Mouse (Mus musculus): Measurements from ENCODE around the gene Slc38a10. TPM values are rescaled to one million over a fixed set of nuclear protein-coding genes. Genes with fewer than 3 reads are reported as not detected.

The Slc38a10 gene
- polyA plus RNA-seq, 1 experiment from 2014 or later: 83.9 TPM

DNA sequence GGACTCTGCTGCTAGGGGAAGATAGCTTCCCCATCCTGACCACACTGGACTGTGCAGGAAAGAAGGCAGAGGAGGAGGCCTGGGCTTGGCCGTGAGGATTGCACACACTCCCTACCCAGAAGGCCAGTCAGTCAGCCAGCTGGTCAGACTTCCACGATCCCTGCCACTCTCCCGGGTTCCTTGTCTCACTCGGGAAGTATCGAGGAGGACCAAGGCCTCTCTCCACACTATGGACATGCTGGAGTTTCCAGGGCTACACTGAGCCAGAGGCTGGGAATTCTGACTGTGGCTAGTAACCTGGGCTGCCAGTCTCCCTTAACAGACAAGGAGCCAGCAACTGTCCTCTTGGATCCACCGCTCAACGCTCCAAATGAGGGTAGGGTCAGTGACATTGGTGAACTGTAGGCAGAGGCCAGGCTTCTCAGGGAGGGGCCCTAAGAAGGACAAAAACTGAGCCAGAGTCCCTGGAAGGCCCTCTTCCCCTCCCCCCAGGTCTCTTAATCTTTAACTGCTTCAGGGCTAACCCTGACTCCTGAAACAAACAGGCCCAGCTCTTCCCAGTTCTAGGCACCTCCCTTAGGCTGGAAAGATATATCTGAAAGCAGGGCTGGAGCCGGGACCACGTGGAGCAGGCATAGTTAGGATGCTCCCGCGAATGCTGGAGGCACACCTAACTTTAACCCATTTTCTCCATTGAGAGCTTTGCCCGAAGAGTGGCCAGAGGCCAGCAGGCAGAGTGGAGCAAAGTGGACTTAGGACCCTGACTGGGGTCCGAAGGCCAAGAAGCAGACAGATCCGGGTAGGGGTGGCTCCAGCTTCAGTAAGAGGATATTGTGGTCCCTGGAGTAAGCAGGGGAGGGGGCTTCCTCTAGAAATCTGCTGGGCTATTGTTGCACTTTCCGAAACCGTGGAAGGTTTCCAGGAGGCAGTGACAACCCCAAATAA lies 33.5 kb upstream of the Slc38a10 start:
- DNase-seq: peak; percentile 72
- Histone ChIP-seq H3K9ac (peak overlapping the region; percentile 98), H3K4me3 (ENCODE audit: low read depth, low read length) (peak overlapping the region; percentile 92), H3K9me3 (ENCODE audit: low read depth, low read length) (no peaks in the 10 kb centered on the region), H3K36me3 (ENCODE audit: insufficient read depth) (peaks cover 30% of the 10 kb centered on the region; the same call in 1 of the 2 replicates), H3K27ac (ENCODE audit: low read depth) (peak overlapping the region; percentile 94), H3K27me3 (ENCODE audit: insufficient read depth, low read length) (no peaks in the 10 kb centered on the region), H3K4me1 (ENCODE audit: insufficient read depth) (peaks cover 24% of the 10 kb centered on the region), H3K4me2 (peak overlapping the region; percentile 99)
- WGBS: 14% methylated on average over 16 of the region's 16 CpGs
- TF ChIP-seq CTCF (IDR thresholded peaks at IDR 0.05; ENCODE audit: low read depth): no peak
- ATAC-seq (ENCODE audit: insufficient read depth): peak; percentile 21; the same call in 1 of the 2 replicates

DNA sequence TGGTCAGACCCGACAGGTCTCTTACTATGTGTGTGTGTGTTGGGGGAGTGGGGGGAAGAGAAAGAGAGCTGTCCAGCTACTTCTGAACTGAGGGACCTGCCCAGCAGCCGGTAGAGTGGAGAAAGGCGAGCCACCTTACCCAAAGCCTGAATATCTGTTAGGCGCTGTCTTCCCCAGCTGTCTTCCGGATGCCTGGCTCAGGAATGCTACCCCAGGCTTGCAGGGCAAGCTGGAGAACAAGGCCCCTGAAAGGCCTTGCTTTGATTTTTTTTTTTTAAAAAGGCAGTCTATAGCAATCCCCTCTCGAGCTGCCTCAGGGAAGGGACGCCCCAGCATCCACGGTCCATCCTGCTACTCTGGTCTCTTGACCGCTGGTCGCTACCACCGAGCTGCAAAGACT lies 32.6 kb upstream of the Slc38a10 start:
- peak overlapping the region; percentile 99 for H3K4me2 ChIP-seq
- no peaks in the 10 kb centered on the region for H3K27me3 ChIP-seq (ENCODE audit: insufficient read depth, low read length)
- peaks cover 30% of the 10 kb centered on the region; the same call in 1 of the 2 replicates for H3K36me3 ChIP-seq (ENCODE audit: insufficient read depth)
- H3K9ac ChIP-seq: peak overlapping the region; percentile 98
- peaks cover 24% of the 10 kb centered on the region for H3K4me1 ChIP-seq (ENCODE audit: insufficient read depth)
- H3K27ac ChIP-seq (ENCODE audit: low read depth): peak overlapping the region; percentile 94
- H3K4me3 ChIP-seq (ENCODE audit: low read depth, low read length): no peak overlapping the region
- no peak for TF ChIP-seq CTCF (IDR thresholded peaks at IDR 0.05; ENCODE audit: low read depth)
- H3K9me3 ChIP-seq (ENCODE audit: low read depth, low read length): no peaks in the 10 kb centered on the region
- ATAC-seq (ENCODE audit: insufficient read depth) (no peak), DNase-seq (peak; percentile 47)
- 43% methylated on average over 11 of the region's 11 CpGs for WGBS

DNA sequence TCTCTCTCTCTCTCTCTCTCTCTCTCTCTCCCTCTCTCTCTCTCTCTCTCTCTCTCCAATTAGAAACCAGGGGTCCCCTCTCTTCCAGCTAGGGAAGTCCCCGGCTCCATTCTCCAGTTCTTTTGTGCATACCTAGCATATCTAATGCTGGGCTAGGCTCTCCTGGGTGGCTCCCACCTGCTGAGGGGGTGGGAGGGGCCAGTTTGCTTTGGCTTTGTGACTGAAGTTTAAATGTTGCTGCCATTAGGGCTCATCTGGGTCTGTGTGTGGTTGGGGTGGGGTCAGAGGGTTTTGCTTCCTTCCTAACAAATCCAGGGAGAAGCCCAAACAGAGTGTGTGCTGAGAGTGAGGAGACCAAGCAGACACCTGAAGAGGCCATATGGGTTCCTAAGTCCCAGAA lies 32.0 kb upstream of the Slc38a10 start:
- ATAC-seq (ENCODE audit: insufficient read depth) (0 out of 2 replicates have a peak, but pooled peaks have one; percentile 10), DNase-seq (peak; percentile 50)
- peaks cover 28% of the 10 kb centered on the region; the same call in 1 of the 2 replicates for H3K36me3 ChIP-seq (ENCODE audit: insufficient read depth)
- H3K9me3 ChIP-seq (ENCODE audit: low read depth, low read length): no peaks in the 10 kb centered on the region
- TF ChIP-seq CTCF (IDR thresholded peaks at IDR 0.05; ENCODE audit: low read depth): no peak
- H3K27ac ChIP-seq (ENCODE audit: low read depth): peak overlapping the region; percentile 94
- H3K4me2 ChIP-seq: peak overlapping the region; percentile 99; the same call in 1 of the 2 replicates
- peaks cover 24% of the 10 kb centered on the region for H3K4me1 ChIP-seq (ENCODE audit: insufficient read depth)
- no peaks in the 10 kb centered on the region for H3K27me3 ChIP-seq (ENCODE audit: insufficient read depth, low read length)
- 0 out of 2 replicates have a peak overlapping the region, but pooled peaks have one; percentile 98 for H3K9ac ChIP-seq
- WGBS: 41% methylated on average over 1 of the region's 1 CpGs
- H3K4me3 ChIP-seq (ENCODE audit: low read depth, low read length): no peak overlapping the region

DNA sequence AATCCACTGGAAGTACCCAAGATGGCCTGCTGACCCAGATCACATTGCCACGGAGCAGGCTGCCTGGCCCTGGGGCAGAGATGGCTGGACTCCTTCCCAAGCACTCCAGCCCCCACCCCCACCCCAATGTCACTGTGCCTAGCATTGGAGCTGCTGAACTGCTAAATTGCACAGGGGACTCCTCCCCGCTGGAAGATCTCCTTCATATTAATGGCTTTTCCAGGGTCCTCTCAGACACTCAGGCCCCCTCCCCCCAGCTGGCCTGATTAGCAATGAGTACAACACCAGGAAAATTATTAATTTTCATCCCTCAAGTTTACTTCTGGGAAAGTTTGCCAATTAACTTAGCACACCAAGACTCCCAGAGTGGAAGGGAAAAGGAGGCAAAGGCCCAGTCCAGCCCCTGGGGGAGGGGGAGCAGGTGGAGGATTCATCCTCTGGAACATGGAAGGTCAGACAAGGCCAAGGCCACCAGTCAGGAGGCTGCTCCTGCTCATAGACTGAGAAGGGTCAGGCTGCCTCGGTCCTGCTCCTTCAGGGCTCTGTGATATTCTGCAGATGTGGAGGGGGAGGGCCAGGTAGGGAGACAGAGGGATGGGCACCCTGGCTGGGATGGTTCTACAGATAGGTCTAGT lies 31.4 kb upstream of the Slc38a10 start:
- 16% methylated on average over 3 of the region's 3 CpGs for WGBS
- Histone ChIP-seq H3K36me3 (ENCODE audit: insufficient read depth) (peaks cover 22% of the 10 kb centered on the region; the same call in 1 of the 2 replicates), H3K4me3 (ENCODE audit: low read depth, low read length) (no peak overlapping the region), H3K9ac (peak overlapping the region; percentile 3; the same call in 1 of the 2 replicates), H3K27ac (ENCODE audit: low read depth) (peak overlapping the region; percentile 60; the same call in 1 of the 2 replicates), H3K4me1 (ENCODE audit: insufficient read depth) (peaks cover 24% of the 10 kb centered on the region), H3K4me2 (no peak overlapping the region), H3K27me3 (ENCODE audit: insufficient read depth, low read length) (no peaks in the 10 kb centered on the region), H3K9me3 (ENCODE audit: low read depth, low read length) (no peaks in the 10 kb centered on the region)
- ATAC-seq (ENCODE audit: insufficient read depth) (no peak), DNase-seq (no peak)
- TF ChIP-seq CTCF (IDR thresholded peaks at IDR 0.05; ENCODE audit: low read depth): no peak

DNA sequence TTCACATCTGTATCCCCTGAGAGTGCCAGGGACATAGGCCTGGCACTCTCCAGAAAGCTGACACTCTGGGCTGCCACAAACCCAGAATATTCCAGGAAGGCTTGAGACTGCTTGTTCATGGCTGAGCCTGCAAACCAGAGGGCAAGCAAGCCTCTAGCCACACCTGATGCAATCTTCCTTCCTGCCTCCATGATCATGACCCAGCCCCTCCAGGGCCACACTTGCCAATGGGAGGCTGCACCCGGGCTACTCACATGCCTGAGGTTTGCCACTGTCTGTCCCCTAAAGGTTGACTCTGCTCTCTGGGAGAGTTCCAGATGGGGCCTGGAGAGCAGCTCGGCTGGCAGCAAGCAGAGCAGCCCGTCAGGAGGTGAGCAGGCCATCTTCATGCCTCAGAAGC lies 30.2 kb upstream of the Slc38a10 start:
- TF ChIP-seq CTCF (IDR thresholded peaks at IDR 0.05; ENCODE audit: low read depth): no peak
- Histone ChIP-seq H3K4me2 (no peak overlapping the region), H3K27ac (ENCODE audit: low read depth) (no peak overlapping the region), H3K9ac (no peak overlapping the region), H3K4me1 (ENCODE audit: insufficient read depth) (peaks cover 24% of the 10 kb centered on the region), H3K36me3 (ENCODE audit: insufficient read depth) (peaks cover 18% of the 10 kb centered on the region; the same call in 1 of the 2 replicates), H3K4me3 (ENCODE audit: low read depth, low read length) (no peak overlapping the region), H3K27me3 (ENCODE audit: insufficient read depth, low read length) (no peaks in the 10 kb centered on the region), H3K9me3 (ENCODE audit: low read depth, low read length) (no peaks in the 10 kb centered on the region)
- no peak for DNase-seq
- no peak for ATAC-seq (ENCODE audit: insufficient read depth)
- 57% methylated on average over 3 of the region's 3 CpGs for WGBS

DNA sequence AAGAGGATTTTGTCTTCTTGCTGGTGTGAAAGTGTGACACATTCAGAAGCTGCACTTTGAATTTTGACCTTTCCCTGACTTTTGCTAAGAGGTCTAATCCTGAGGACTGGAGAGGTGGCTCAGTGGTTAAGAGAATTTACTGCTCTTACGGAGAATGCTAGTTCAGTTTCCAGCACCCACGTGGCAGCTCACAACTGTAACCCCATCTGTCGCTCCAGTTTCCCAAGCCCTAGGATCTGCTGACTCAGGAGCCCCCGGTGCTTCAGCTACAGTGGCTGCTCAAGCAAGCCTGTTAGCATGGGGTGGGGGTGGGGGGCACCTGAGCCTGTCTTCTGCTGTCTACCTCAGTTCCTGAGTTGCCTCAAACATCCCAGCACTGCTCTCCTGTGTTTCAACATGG lies 28.2 kb upstream of the Slc38a10 start:
- no peak for ATAC-seq (ENCODE audit: insufficient read depth)
- 28% methylated on average over 4 of the region's 4 CpGs for WGBS

DNA sequence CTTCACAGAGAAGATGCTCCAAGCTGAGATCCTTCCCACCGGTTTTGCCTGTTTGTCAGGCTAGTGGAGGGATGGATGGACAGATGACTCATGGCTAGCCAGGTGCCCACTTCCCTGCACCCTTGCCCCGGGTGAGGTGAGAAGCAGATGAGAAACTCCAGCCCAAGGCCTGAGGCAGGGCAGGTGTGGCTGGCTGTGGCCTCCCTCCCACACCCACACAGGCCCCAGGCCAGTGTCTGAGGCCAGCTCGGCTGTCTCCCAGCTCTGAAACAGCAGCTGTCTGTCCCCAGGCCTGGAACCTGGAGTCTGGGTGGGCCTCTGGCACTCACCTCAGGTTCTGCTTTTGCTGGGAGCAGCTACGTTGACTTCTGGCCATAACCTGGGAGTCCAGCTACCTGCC lies 24.8 kb upstream of the Slc38a10 start:
- Histone ChIP-seq H3K4me1 (ENCODE audit: insufficient read depth) (no peaks in the 10 kb centered on the region), H3K4me3 (ENCODE audit: low read depth, low read length) (no peak overlapping the region), H3K27me3 (ENCODE audit: insufficient read depth, low read length) (no peaks in the 10 kb centered on the region), H3K9ac (no peak overlapping the region), H3K27ac (ENCODE audit: low read depth) (no peak overlapping the region), H3K9me3 (ENCODE audit: low read depth, low read length) (no peaks in the 10 kb centered on the region), H3K4me2 (no peak overlapping the region), H3K36me3 (ENCODE audit: insufficient read depth) (no peaks in the 10 kb centered on the region)
- DNase-seq: no peak
- 64% methylated on average over 4 of the region's 4 CpGs for WGBS
- TF ChIP-seq CTCF (IDR thresholded peaks at IDR 0.05; ENCODE audit: low read depth): no peak
- no peak for ATAC-seq (ENCODE audit: insufficient read depth)

More for the DNA sequence above, 28.2 kb upstream of the Slc38a10 start:
- Histone ChIP-seq H3K27ac (ENCODE audit: low read depth) (no peak overlapping the region), H3K9ac (no peak overlapping the region), H3K9me3 (ENCODE audit: low read depth, low read length) (no peaks in the 10 kb centered on the region), H3K27me3 (ENCODE audit: insufficient read depth, low read length) (no peaks in the 10 kb centered on the region), H3K36me3 (ENCODE audit: insufficient read depth) (peaks cover 1% of the 10 kb centered on the region; the same call in 1 of the 2 replicates), H3K4me2 (no peak overlapping the region), H3K4me1 (ENCODE audit: insufficient read depth) (peaks cover 12% of the 10 kb centered on the region), H3K4me3 (ENCODE audit: low read depth, low read length) (no peak overlapping the region)
- no peak for DNase-seq
- TF ChIP-seq CTCF (IDR thresholded peaks at IDR 0.05; ENCODE audit: low read depth): no peak

Data from lung, embryonic 14.5 days (tissue).